Mouse (Mus musculus) forebrain, embryonic 12.5 days (tissue): ENCODE measurements around the gene Spag4. TPM values are rescaled to one million over a fixed set of nuclear protein-coding genes. Genes with fewer than 3 reads are reported as not detected.

Experiments
- ATAC-seq: fragments of 200-750 bp; cut with Nextera tagmentation; 2 replicates; pipeline ENCODE4 v1.8.0; 2017; ENCODE audit warnings: moderate TSS enrichment; ENCODE audit not compliant: low FRiP score
- H3K27ac ChIP-seq: fragments of 300-500 bp; sonication (generic); 2 replicates; pipeline ENCODE4 v1.5.1; 2016; ENCODE audit warnings: mild to moderate bottlenecking
- H3K27me3 ChIP-seq: fragments of 300-500 bp; sonication (generic); 2 replicates; pipeline ENCODE4 v1.6.1; 2016; ENCODE audit warnings: mild to moderate bottlenecking
- H3K36me3 ChIP-seq: fragments of 300-500 bp; sonication (generic); replicated peaks from 2 replicates; pipeline ENCODE4 v1.6.1; 2016; ENCODE audit warnings: mild to moderate bottlenecking
- H3K4me1 ChIP-seq: fragments of 300-500 bp; sonication (generic); 2 replicates; pipeline ENCODE4 v1.6.1; 2016
- H3K4me2 ChIP-seq: fragments of 300-500 bp; sonication (generic); 2 replicates; pipeline ENCODE4 v1.6.1; 2016; ENCODE audit warnings: mild to moderate bottlenecking, moderate library complexity
- H3K4me3 ChIP-seq: fragments of 300-500 bp; sonication (generic); replicated peaks from 2 replicates; pipeline ENCODE4 v1.5.1; 2016; ENCODE audit warnings: mild to moderate bottlenecking
- H3K9ac ChIP-seq: fragments of 300-500 bp; sonication (generic); 2 replicates; pipeline ENCODE4 v1.6.1; 2016; ENCODE audit warnings: mild to moderate bottlenecking
- H3K9me3 ChIP-seq: fragments of 300-500 bp; sonication (generic); 2 replicates; pipeline ENCODE4 v1.6.1; 2016
- WGBS: fragments of 180-500 bp; shearing (Covaris S2); methylation state at CpG from one replicate; pipeline ENCODE4 v1.1.7; 2016; 5-methylcytosine and 5-hydroxymethylcytosine counted together
- polyA plus RNA-seq: library from polyadenylated mRNA; unstranded; fragments of >200 nt; fragmentation: Nextera tagmentation; extraction: Ambion mirVana; gene quantifications from 2 replicates; pipeline ENCODE4 v1.2.1, GENCODE M21; 2016

Gene Spag4
- 5.3 and 7.7 TPM in 2 replicates for polyA plus RNA-seq

DNA sequence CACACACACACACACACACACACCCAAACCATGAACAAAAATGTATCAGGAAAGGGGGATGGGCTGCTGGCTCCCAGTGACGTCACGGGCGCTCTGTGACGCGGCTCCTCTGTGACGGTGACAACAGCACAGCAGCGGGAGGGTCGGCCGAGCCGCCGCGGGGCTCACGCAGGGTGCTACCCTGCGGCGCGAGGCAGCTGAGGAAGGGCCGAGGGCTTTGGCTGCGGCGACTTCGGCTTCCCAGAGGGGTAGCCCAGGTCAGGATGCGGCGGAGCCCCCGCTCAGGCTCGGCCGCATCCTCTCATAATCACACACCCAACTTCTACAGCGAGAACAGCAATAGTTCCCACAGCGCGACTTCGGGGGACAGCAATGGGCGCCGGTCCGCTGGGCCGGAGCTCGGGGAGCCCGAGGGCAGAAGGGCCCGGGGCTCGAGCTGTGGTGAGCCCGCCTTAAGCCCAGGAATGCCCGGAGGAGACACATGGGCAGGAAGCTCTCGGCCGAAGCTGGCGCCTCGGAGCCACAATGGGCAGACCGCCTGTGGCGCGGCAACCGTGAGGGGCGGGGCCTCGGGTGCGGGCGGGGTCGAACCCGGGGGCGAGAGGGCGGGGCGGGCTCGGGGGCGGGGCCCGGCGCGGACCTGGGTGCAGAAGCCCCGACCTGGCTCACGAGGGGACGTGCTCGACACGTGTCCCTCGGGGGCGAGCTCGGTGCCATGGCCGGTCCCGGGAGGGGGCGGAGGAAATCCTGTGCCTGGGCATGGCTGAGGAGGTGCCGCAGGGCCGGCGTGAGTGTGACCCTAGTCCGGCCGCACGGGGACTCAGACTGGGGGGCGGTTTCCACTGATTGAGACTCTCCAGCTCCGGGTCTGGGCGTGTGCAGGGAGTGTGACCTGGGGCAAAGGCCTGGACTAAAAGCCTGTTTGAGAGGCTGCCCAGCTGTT lies at the start of gene Spag4:
Gene Spag4, plus strand, starts transcription at position 77 of the 943 bp plus-strand sequence.
- Histone ChIP-seq H3K4me2 (peak within 1 kb of the TSS; percentile 88), H3K4me1 (peaks cover 10% of the 10 kb centered on the region), H3K27ac (peak within 1 kb of the TSS; percentile 70), H3K4me3 (peak within 1 kb of the TSS; percentile 68), H3K9ac (peak within 1 kb of the TSS; percentile 76), H3K9me3 (no peaks in the 10 kb centered on the region), H3K36me3 (peaks cover 29% of the 10 kb centered on the region), H3K27me3 (no peaks in the 10 kb centered on the region)
- peak; percentile 89 for ATAC-seq
- under 1% methylated on average over 73 of the region's 81 CpGs for WGBS

DNA sequence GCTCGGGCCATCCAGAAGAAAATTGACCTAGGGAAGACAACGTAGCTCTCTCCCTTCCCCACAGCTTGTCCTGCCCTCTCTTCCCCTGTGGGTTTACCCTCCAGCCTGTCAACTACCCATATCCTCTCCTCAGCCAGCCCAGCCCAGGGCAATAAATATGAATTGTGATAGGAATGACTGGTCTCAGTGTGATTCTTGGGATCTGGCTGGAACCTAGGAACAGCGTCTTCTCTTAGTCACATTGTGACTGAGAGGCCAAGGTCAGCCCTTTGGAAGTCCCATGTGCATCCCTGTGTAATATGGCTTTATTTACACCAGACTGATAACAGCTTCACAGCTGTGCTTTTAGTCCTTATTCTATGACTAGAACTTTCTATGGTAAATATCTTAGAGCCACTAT lies 46.9 kb upstream of the Spag4 start:
- no peak for ATAC-seq
- H3K4me2 ChIP-seq: no peak overlapping the region
- H3K9me3 ChIP-seq: no peaks in the 10 kb centered on the region
- no peaks in the 10 kb centered on the region for H3K27me3 ChIP-seq
- 84% methylated on average over 3 of the region's 3 CpGs for WGBS
- no peaks in the 10 kb centered on the region for H3K4me1 ChIP-seq
- no peak overlapping the region for H3K27ac ChIP-seq
- H3K4me3 ChIP-seq: no peak overlapping the region
- peaks cover 71% of the 10 kb centered on the region for H3K36me3 ChIP-seq
- H3K9ac ChIP-seq: no peak overlapping the region

DNA sequence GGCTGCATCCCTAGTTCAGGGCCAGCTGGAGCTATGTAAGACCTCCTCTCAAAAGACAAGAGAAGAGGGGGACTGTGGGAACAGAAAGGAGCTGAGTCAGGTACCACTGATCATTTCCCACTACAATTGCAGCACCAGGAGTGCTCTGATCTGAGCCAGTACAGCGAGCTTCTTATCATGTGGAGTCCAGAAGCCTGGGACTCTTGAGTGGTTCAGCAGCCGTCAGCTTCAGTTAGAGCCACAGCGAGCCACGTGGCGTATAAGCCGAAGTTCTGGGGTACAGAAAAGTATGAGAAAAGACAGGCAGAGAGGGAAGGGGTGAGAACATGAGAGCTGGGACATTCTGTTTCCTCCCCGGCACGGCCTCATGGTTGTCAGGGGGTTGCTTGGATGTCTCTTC lies 43.8 kb upstream of the Spag4 start:
- ATAC-seq: no peak
- Histone ChIP-seq H3K4me3 (no peak overlapping the region), H3K9me3 (no peaks in the 10 kb centered on the region), H3K27ac (no peak overlapping the region), H3K9ac (no peak overlapping the region), H3K4me1 (no peaks in the 10 kb centered on the region), H3K4me2 (no peak overlapping the region), H3K36me3 (peaks cover 40% of the 10 kb centered on the region), H3K27me3 (no peaks in the 10 kb centered on the region)
- 94% methylated on average over 8 of the region's 8 CpGs for WGBS

DNA sequence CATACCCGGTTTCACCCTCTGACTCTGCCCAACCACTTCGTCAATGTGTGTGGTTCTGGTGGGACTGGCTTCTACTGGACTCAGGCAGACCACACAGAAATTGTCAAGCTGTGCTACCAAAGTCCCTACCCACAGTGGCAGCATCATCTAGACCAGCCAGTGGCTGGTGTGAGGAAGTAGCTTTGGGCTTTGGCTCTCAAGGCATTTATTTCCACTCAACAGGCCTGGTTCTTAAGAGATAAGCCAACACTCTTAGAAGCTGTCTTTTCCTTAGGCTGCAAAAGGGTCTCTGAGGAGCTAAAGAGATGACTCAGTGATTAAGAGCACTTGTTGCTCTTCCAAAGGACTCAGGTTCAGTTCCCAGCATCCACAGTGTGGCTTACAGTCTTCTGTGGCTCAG lies 43.2 kb upstream of the Spag4 start:
- no peak overlapping the region for H3K4me3 ChIP-seq
- no peak overlapping the region for H3K9ac ChIP-seq
- no peak for ATAC-seq
- no peaks in the 10 kb centered on the region for H3K27me3 ChIP-seq
- no peak overlapping the region for H3K27ac ChIP-seq
- 79% methylated on average over 2 of the region's 2 CpGs for WGBS
- no peaks in the 10 kb centered on the region for H3K4me1 ChIP-seq
- H3K4me2 ChIP-seq: no peak overlapping the region
- H3K9me3 ChIP-seq: no peaks in the 10 kb centered on the region
- H3K36me3 ChIP-seq: peaks cover 34% of the 10 kb centered on the region

DNA sequence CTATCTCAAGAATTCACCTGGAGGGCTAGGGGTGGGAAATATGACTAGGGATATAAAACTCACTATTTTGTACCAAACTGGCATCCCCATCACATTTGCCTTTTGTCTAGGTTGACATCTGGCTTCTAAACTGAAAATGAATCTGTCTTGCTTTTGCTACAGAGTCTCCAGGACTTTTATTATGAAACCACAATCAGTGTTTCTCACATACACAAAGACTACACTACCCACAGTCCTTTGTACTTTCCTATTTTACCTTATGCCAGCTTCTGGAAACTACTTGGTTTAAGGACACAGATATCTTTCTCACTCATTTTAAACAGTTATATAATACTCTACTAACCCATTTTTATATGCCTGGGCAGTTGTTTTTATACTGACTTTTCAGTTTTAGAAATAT lies 39.5 kb upstream of the Spag4 start:
- H3K9me3 ChIP-seq: no peaks in the 10 kb centered on the region
- no peak overlapping the region for H3K27ac ChIP-seq
- no peaks in the 10 kb centered on the region for H3K27me3 ChIP-seq
- no peak for ATAC-seq
- H3K4me2 ChIP-seq: no peak overlapping the region
- H3K9ac ChIP-seq: no peak overlapping the region
- no peaks in the 10 kb centered on the region for H3K4me1 ChIP-seq
- H3K36me3 ChIP-seq: 0 out of 2 replicates have a peak, but pooled peaks cover under 1% of the 10 kb centered on the region
- H3K4me3 ChIP-seq: no peak overlapping the region

DNA sequence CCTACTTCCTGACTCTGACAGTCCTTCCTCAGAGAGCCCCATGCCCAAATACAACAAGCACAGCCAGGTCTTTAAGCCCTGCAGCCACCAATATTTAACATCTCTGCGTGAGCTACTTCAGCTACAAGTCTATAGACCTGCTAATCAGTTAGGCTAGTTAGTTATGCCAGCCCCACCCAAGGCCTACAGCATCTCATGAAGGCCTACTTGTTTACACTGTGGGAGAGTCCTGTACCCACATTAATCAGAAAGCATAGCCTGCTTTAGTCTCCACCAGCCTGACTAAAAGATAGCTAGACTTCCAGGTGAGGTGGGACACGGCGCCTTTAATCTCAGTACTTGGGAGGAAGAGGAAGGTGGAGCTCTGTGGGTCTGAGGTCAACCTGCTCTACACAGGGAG lies 25.6 kb upstream of the Spag4 start:
- H3K36me3 ChIP-seq: no peaks in the 10 kb centered on the region
- no peak overlapping the region for H3K9ac ChIP-seq
- no peaks in the 10 kb centered on the region for H3K27me3 ChIP-seq
- no peak overlapping the region for H3K4me3 ChIP-seq
- no peak for ATAC-seq
- WGBS: 97% methylated on average over 3 of the region's 3 CpGs
- H3K4me1 ChIP-seq: no peaks in the 10 kb centered on the region
- H3K4me2 ChIP-seq: no peak overlapping the region
- no peaks in the 10 kb centered on the region for H3K9me3 ChIP-seq
- no peak overlapping the region for H3K27ac ChIP-seq

DNA sequence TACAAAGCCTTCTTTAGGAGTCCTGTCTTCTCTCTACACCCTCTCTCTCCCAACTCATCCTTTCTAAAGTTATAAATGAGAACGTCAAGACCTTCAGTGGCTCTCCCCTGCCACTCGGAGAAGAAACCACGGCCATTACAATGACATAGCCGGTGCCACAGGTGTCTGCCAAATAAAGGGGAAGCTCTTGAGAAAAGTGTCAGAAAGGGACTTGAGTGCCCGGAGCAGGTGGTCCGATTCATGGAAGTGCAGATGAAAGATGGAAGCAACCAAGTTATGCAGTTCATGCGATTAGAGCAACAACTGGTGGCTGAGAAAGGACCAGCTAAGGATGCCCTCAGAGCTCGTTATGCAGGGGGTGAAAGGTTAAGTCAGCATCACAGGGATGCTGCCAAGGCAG lies 22.1 kb upstream of the Spag4 start:
- peaks cover 11% of the 10 kb centered on the region for H3K27me3 ChIP-seq
- no peak overlapping the region for H3K4me2 ChIP-seq
- H3K4me3 ChIP-seq: no peak overlapping the region
- H3K4me1 ChIP-seq: no peaks in the 10 kb centered on the region
- H3K27ac ChIP-seq: no peak overlapping the region
- no peaks in the 10 kb centered on the region for H3K9me3 ChIP-seq
- no peaks in the 10 kb centered on the region for H3K36me3 ChIP-seq
- no peak for ATAC-seq
- no peak overlapping the region for H3K9ac ChIP-seq
- WGBS: 79% methylated on average over 8 of the region's 8 CpGs

DNA sequence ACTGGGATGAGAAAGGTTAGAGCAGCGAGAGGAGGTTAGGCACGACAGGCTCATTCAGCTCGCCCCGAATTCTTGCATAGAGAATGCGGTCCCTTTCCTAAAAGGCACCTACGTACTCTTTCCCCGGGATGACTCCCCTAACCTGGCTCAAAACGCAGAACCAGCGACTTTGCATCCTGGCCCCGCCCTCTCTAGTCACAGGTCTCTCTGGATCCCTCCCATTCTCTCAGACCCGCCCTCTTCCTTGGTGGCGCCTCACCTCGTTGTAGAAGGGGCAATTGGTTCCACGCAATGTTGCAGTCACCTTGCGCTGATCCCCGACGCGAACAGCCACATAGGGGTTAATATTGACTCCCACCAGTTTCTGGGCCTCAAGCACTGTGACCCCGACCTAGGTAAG lies 17.0 kb upstream of the Spag4 start:
- Histone ChIP-seq H3K27ac (no peak overlapping the region), H3K4me2 (peak overlapping the region; percentile 8), H3K36me3 (no peaks in the 10 kb centered on the region), H3K27me3 (peaks cover 20% of the 10 kb centered on the region), H3K9ac (no peak overlapping the region), H3K4me3 (no peak overlapping the region), H3K4me1 (no peaks in the 10 kb centered on the region), H3K9me3 (no peaks in the 10 kb centered on the region)
- ATAC-seq: no peak
- 5% methylated on average over 19 of the region's 19 CpGs for WGBS

DNA sequence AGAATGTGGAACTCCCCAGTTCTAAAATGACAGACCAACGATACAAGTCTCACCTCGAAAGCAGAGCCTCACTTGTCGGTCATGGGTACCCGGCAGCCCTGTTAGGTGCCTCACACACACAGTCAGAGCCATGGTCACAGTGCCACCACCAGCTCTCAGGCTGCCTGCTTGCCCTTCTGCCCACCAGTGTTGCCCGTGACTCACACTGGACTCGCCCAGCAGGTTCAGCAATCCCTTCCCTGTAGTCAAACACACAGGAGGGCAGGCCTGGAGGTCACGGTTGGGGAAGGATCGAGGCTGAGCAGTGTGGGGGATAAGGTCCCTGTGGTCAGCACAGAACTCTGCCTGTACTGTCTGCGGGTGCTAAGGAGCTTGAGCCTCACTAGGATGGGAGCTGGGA lies 12.2 kb upstream of the Spag4 start, which contains the start of gene Fer1l4:
Gene Fer1l4, minus strand, starts transcription at position 132 of the 400 bp plus-strand sequence.
- H3K9me3 ChIP-seq: no peaks in the 10 kb centered on the region
- H3K27ac ChIP-seq: no peak within 1 kb of the TSS
- no peak for ATAC-seq
- WGBS: 87% methylated on average over 9 of the region's 9 CpGs
- no peak within 1 kb of the TSS for H3K9ac ChIP-seq
- no peaks in the 10 kb centered on the region for H3K4me1 ChIP-seq
- H3K4me2 ChIP-seq: no peak within 1 kb of the TSS
- H3K4me3 ChIP-seq: no peak within 1 kb of the TSS
- no peaks in the 10 kb centered on the region for H3K36me3 ChIP-seq
- H3K27me3 ChIP-seq: peaks cover 10% of the 10 kb centered on the region

DNA sequence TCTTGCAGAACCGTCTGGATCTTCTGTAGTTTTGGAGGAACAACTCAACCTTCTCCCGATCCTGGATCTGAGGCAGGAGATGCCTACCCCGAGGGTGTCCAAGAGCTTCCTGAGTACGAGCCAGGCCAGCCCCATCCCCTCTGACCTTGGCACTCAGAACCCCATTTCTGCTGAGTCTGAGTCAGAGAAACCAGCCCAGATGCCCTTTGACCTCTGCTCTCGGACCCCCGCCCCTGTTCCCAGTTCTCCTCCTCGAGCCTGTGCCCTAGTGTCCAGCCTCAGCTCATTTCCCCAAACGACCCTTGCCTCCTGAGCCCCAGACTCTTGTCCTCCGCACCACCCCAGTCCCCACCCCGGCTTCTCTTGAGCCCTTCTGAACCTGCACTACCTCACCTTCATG lies 1.2 kb downstream of the Spag4 start:
- Histone ChIP-seq H3K4me2 (peak overlapping the region; percentile 88), H3K27ac (no peak overlapping the region), H3K4me1 (peaks cover 10% of the 10 kb centered on the region), H3K9me3 (no peaks in the 10 kb centered on the region), H3K9ac (peak overlapping the region; percentile 76; the same call in 1 of the 2 replicates), H3K27me3 (no peaks in the 10 kb centered on the region), H3K36me3 (peaks cover 36% of the 10 kb centered on the region), H3K4me3 (peak overlapping the region; percentile 68)
- WGBS: 35% methylated on average over 10 of the region's 10 CpGs
- ATAC-seq: no peak; the same call in 1 of the 2 replicates

DNA sequence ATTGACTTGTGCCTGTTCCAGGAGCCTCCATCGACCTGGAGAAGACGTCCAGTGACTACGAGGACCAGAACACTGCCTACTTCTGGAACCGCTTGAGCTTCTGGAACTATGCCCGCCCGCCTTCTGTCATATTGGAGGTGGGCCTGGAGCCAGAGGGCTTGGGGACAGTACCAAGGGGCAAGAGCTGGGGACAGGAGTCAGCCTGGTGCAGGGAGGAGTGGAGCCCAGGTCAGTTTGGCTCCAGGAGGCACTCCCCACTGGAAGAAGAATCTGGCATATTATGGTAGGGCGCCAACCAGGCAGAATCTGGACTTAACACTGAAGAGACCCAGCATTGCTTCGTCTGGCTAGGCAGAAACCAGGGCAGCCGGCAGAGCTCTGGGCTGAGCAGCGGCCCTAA lies 2.9 kb downstream of the Spag4 start:
- H3K27me3 ChIP-seq: no peaks in the 10 kb centered on the region
- H3K27ac ChIP-seq: no peak overlapping the region
- no peak overlapping the region for H3K4me3 ChIP-seq
- no peak overlapping the region for H3K9ac ChIP-seq
- ATAC-seq: no peak
- WGBS: 92% methylated on average over 10 of the region's 10 CpGs
- H3K9me3 ChIP-seq: no peaks in the 10 kb centered on the region
- peaks cover 10% of the 10 kb centered on the region for H3K4me1 ChIP-seq
- H3K4me2 ChIP-seq: no peak overlapping the region
- H3K36me3 ChIP-seq: peaks cover 52% of the 10 kb centered on the region

DNA sequence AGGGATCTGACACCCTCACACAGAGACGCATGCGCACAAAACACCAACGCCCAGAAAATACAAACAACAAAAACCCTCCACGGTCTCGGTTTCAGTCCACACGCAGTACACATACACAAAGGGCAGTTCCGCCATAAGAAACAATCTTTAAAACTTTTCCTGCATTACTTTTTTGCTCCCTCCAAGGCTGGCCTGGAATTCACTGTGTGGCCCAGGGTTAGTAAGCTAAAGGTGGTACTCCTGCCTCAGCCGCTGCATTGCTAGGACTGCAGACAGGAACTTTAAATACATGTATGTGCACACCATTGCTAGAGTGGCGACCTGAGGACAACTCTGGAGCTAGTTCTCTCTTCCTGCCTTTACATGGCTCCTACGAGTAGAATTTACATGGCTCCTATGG lies 6.3 kb downstream of the Spag4 start:
- WGBS: 96% methylated on average over 10 of the region's 10 CpGs
- Histone ChIP-seq H3K27me3 (no peaks in the 10 kb centered on the region), H3K9ac (no peak overlapping the region), H3K27ac (no peak overlapping the region), H3K9me3 (no peaks in the 10 kb centered on the region), H3K4me1 (peaks cover 4% of the 10 kb centered on the region), H3K36me3 (peaks cover 85% of the 10 kb centered on the region), H3K4me3 (no peak overlapping the region), H3K4me2 (no peak overlapping the region)
- no peak for ATAC-seq

DNA sequence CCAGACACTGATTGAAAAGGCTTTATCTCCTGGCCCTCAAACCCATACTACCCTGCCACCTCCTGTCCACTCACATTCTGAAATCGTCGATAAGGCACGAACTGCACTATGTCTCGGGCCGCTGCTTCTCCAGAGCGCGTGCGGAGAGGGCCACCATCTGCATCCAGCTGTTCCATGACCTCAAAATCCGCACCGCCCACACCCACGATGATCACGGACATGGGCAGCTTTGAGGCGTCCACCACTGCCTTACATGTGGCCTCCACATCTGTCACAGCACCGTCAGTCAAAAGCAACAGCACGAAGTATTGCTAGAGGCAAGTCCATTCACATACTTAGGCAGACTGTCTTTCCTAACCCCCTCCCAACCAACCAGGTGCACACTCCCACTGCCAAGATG lies 8.8 kb downstream of the Spag4 start:
- H3K27ac ChIP-seq: no peak overlapping the region
- H3K4me3 ChIP-seq: no peak overlapping the region
- no peak overlapping the region for H3K4me2 ChIP-seq
- H3K4me1 ChIP-seq: no peaks in the 10 kb centered on the region
- H3K36me3 ChIP-seq: peaks cover 98% of the 10 kb centered on the region
- H3K9ac ChIP-seq: no peak overlapping the region
- H3K27me3 ChIP-seq: no peaks in the 10 kb centered on the region
- WGBS: 96% methylated on average over 15 of the region's 15 CpGs
- no peak for ATAC-seq
- no peaks in the 10 kb centered on the region for H3K9me3 ChIP-seq
